Mouse (Mus musculus) midbrain, postnatal 0 days (tissue): ENCODE results near the gene Pcgf5. TPM values are rescaled to one million over a fixed set of nuclear protein-coding genes. Genes with fewer than 3 reads are reported as not detected.
A peak's percentile ranks its signal among the peaks of the same experiment; 100 is the strongest.

Source experiments
- ATAC-seq: fragments of 200-750 bp; cut with Nextera tagmentation; 2 replicates; pipeline ENCODE4 v1.8.0; 2017; ENCODE audit warnings: moderate number of reproducible peaks, mild to moderate bottlenecking, moderate TSS enrichment, moderate library complexity; ENCODE audit not compliant: low FRiP score
- DNase-seq: peaks from one replicate; pipeline ENCODE4 v3.0.0-alpha.2; 2015; ENCODE audit warnings: low spot score
- H3K27ac ChIP-seq: fragments of 300-500 bp; sonication (generic); 2 replicates; pipeline ENCODE4 v1.5.1; 2014; ENCODE audit warnings: low read depth, mild to moderate bottlenecking, low read length, mixed read lengths
- H3K27me3 ChIP-seq: fragments of 300-500 bp; sonication (generic); 2 replicates; pipeline ENCODE4 v1.6.1; 2014; ENCODE audit warnings: low read length, control low read depth, mixed read lengths; ENCODE audit not compliant: insufficient read depth
- H3K36me3 ChIP-seq: fragments of 300-500 bp; sonication (generic); 2 replicates; pipeline ENCODE4 v1.6.1; 2014; ENCODE audit warnings: low read length, control low read depth, mixed read lengths; ENCODE audit not compliant: insufficient read depth
- H3K4me1 ChIP-seq: fragments of 300-500 bp; sonication (generic); 2 replicates; pipeline ENCODE4 v1.6.1; 2014; ENCODE audit warnings: mild to moderate bottlenecking, control low read depth, antibody characterized with exemption, low read length, mixed read lengths; ENCODE audit not compliant: insufficient read depth
- H3K4me2 ChIP-seq: fragments of 300-500 bp; sonication (generic); 2 replicates; pipeline ENCODE4 v1.6.1; 2014; ENCODE audit warnings: low read depth, mild to moderate bottlenecking, low read length, mixed read lengths; ENCODE audit not compliant: poor library complexity, severe bottlenecking
- H3K4me3 ChIP-seq: fragments of 300-500 bp; sonication (generic); 2 replicates; pipeline ENCODE4 v1.5.1; 2014; ENCODE audit warnings: low read depth, mild to moderate bottlenecking, low read length, moderate library complexity
- H3K9ac ChIP-seq: fragments of 300-500 bp; sonication (generic); replicated peaks from 2 replicates; pipeline ENCODE4 v1.6.1; 2014; ENCODE audit warnings: mild to moderate bottlenecking, low read length, moderate library complexity, mixed read lengths; ENCODE audit not compliant: poor library complexity, severe bottlenecking
- H3K9me3 ChIP-seq: fragments of 300-500 bp; sonication (generic); 2 replicates; pipeline ENCODE4 v1.6.1; 2016; ENCODE audit warnings: low read length, control low read depth
- CTCF ChIP-seq: IDR thresholded peaks from 2 replicates; pipeline ENCODE4 v1.5.1; 2016; ENCODE audit warnings: antibody characterized with exemption, mild to moderate bottlenecking
- WGBS: fragments of 180-500 bp; shearing (Covaris S2); extraction: QIAGEN DNeasy Blood & Tissue Kit; methylation state at CpG from one replicate; pipeline ENCODE4 v1.1.7; 2014; 5-methylcytosine and 5-hydroxymethylcytosine counted together
- polyA plus RNA-seq: library from polyadenylated mRNA; unstranded; fragments of >200 nt; fragmentation: Nextera tagmentation; extraction: Ambion mirVana; gene quantifications from 2 replicates; pipeline ENCODE4 v1.2.1, GENCODE M21; 2015
- total RNA-seq: library from RNA; depleted of rRNA; stranded (reverse); fragments of >200 nt; gene quantifications from 2 replicates; pipeline ENCODE4 v1.2.3, GENCODE M21; 2014

Pcgf5 gene
- total and polyA plus RNA-seq, 2 experiments from 2014 or later: 4.1 to 7.0 TPM

DNA sequence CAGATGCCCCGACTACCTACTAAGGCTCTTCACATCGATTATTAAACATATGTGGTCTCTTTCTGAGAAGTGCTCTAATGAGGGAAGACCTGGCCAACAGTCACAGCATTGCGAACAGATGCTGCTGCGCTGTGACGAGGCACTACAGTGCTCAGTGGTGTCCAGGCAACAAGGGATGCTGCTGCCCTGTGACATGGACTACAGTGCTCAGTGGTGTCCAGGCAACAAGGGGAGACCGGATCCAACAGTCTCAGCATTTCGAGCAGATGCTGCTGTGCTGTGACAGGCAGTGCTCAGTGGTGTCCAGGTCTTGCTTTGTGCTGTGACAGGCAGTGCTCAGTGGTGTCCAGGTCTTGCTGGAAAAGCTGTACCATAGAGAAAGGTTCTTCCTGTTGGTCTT is 29.6 kb downstream of the Pcgf5 start:
- Histone ChIP-seq H3K36me3 (no peaks in the 10 kb centered on the region), H3K4me2 (no peak overlapping the region), H3K9me3 (no peaks in the 10 kb centered on the region), H3K9ac (no peak overlapping the region), H3K27ac (no peak overlapping the region), H3K4me3 (no peak overlapping the region), H3K27me3 (no peaks in the 10 kb centered on the region), H3K4me1 (no peaks in the 10 kb centered on the region)
- DNase-seq (peak; percentile 50), ATAC-seq (peak; percentile 85)
- no peak for TF ChIP-seq CTCF
- WGBS: 73% methylated on average over 7 of the region's 7 CpGs

GRCm38 (mm10) chr19:36378511-36379232 is 30.6 kb downstream of the Pcgf5 start:
- Histone ChIP-seq H3K4me2 (no peak overlapping the region), H3K4me3 (no peak overlapping the region), H3K27me3 (no peaks in the 10 kb centered on the region), H3K36me3 (no peaks in the 10 kb centered on the region), H3K9ac (no peak overlapping the region), H3K4me1 (no peaks in the 10 kb centered on the region), H3K27ac (no peak overlapping the region), H3K9me3 (no peaks in the 10 kb centered on the region)
- 55% methylated on average over 15 of the region's 15 CpGs for WGBS
- ATAC-seq: no peak
- no peak for TF ChIP-seq CTCF
- no peak for DNase-seq

- WGBS: 98% methylated on average over 3 of the region's 3 CpGs
- no peak for ATAC-seq
- no peak for DNase-seq
Measured at GRCm38 (mm10) chr19:36382901-36383300, 34.8 kb downstream of the Pcgf5 start.

DNA sequence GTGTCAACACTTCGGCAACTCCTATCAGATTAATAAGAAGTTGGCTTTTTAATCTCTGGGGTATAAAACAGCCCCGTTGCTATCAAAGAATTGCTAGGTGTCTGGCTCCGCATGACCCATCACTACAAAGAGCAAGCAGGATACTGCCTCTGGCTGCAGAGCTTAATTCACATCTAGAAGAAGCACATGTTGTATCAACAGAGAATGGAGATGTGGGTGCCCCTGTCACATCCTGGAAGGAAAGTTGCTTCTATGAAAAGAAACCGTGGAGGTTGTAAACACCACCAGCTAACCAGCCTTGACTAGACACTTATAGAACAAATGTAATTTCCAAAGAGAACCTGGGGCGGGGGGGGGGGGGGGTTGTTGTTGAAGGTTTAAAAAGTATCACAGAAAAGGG is 35.9 kb downstream of the Pcgf5 start:
- Histone ChIP-seq H3K9ac (no peak overlapping the region), H3K27ac (no peak overlapping the region), H3K9me3 (no peaks in the 10 kb centered on the region), H3K36me3 (no peaks in the 10 kb centered on the region), H3K4me3 (no peak overlapping the region), H3K27me3 (no peaks in the 10 kb centered on the region), H3K4me1 (no peaks in the 10 kb centered on the region), H3K4me2 (no peak overlapping the region)
- ATAC-seq (no peak), DNase-seq (no peak)
- 64% methylated on average over 5 of the region's 5 CpGs for WGBS
- no peak for TF ChIP-seq CTCF

More at GRCm38 (mm10) chr19:36382901-36383300, 34.8 kb downstream of the Pcgf5 start:
- H3K27ac ChIP-seq: no peak overlapping the region
- no peaks in the 10 kb centered on the region for H3K4me1 ChIP-seq
- no peaks in the 10 kb centered on the region for H3K27me3 ChIP-seq
- TF ChIP-seq CTCF: no peak
- no peak overlapping the region for H3K4me2 ChIP-seq
- H3K9ac ChIP-seq: no peak overlapping the region
- H3K4me3 ChIP-seq: no peak overlapping the region
- H3K9me3 ChIP-seq: no peaks in the 10 kb centered on the region
- H3K36me3 ChIP-seq: no peaks in the 10 kb centered on the region

DNA sequence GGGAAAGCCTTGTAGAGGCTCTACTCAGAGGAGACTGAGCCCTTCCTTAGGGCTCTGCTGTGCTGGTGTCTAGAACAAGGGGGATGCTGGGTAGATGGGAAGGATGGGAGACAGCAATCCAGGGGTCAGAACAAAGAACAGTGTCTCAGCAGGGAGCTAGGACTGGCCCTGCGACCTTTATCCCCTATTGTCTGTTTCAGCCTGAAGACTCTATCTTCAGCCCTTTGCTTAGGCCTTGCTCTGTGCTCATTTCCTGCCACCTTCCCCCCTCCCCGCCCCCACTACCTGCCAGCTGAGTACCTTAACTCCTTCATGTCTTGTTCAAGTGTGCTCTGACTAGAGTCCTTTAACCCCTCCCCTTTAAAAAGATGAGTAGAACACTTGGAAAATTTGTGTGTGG is 36.3 kb downstream of the Pcgf5 start:
- Histone ChIP-seq H3K36me3 (no peaks in the 10 kb centered on the region), H3K4me2 (no peak overlapping the region), H3K27ac (no peak overlapping the region), H3K27me3 (no peaks in the 10 kb centered on the region), H3K9me3 (no peaks in the 10 kb centered on the region), H3K4me3 (no peak overlapping the region), H3K9ac (no peak overlapping the region), H3K4me1 (no peaks in the 10 kb centered on the region)
- ATAC-seq: no peak
- no peak for TF ChIP-seq CTCF
- DNase-seq: no peak
- WGBS: 6% methylated on average over 2 of the region's 2 CpGs

DNA sequence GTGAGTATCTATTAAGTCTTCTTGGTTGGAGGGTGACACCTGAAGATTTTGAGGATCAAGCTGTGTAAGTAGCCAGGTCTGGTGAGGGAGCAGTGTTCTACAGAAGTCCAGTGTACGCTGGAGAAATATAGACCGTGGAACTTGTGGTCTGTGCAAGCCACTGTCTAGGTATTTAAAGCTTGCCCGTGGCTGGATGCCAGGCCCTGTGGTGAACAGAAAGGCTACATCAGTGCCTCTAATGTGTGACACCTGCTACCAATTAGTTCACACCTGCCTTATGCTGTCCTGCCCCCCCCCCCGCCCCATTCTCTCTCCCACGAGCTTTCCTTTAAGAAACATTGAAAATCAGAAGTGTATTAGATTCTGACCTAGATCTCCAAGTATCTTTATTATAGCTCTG is 40.4 kb downstream of the Pcgf5 start:
- ATAC-seq (no peak), DNase-seq (peak; percentile 57)
- no peak overlapping the region for H3K4me3 ChIP-seq
- H3K9me3 ChIP-seq: no peaks in the 10 kb centered on the region
- no peak for TF ChIP-seq CTCF
- no peak overlapping the region for H3K9ac ChIP-seq
- H3K27ac ChIP-seq: no peak overlapping the region
- H3K4me2 ChIP-seq: no peak overlapping the region
- no peaks in the 10 kb centered on the region for H3K27me3 ChIP-seq
- no peaks in the 10 kb centered on the region for H3K36me3 ChIP-seq
- H3K4me1 ChIP-seq: no peaks in the 10 kb centered on the region
- WGBS: 75% methylated on average over 5 of the region's 5 CpGs
